Mouse (Mus musculus) intestine, postnatal 0 days (tissue): ENCODE measurements around the gene Gbp2. TPM values are rescaled to one million over a fixed set of nuclear protein-coding genes. Genes with fewer than 3 reads are reported as not detected.
A peak's percentile ranks its signal among the peaks of the same experiment; 100 is the strongest.

Experiments
- ATAC-seq: fragments of 200-750 bp; cut with Nextera tagmentation; 2 replicates; pipeline ENCODE4 v1.8.0; 2017; ENCODE audit warnings: mild to moderate bottlenecking, moderate TSS enrichment, moderate library complexity
- H3K27ac ChIP-seq: fragments of 300-500 bp; sonication (generic); 2 replicates; pipeline ENCODE4 v1.5.1; 2014; ENCODE audit warnings: mild to moderate bottlenecking, low read depth, low read length, moderate library complexity
- H3K27me3 ChIP-seq: fragments of 300-500 bp; sonication (generic); replicated peaks from 2 replicates; pipeline ENCODE4 v1.6.1; 2014; ENCODE audit warnings: low read length, mixed read lengths; ENCODE audit not compliant: control insufficient read depth, insufficient read depth
- H3K36me3 ChIP-seq: fragments of 300-500 bp; sonication (generic); 2 replicates; pipeline ENCODE4 v1.6.1; 2014; ENCODE audit warnings: mild to moderate bottlenecking, moderate library complexity; ENCODE audit not compliant: control insufficient read depth, insufficient read depth
- H3K4me1 ChIP-seq: fragments of 300-500 bp; sonication (generic); replicated peaks from 2 replicates; pipeline ENCODE4 v1.6.1; 2014; ENCODE audit warnings: antibody characterized with exemption, low read length, mixed read lengths; ENCODE audit not compliant: control insufficient read depth, insufficient read depth
- H3K4me2 ChIP-seq: fragments of 300-500 bp; sonication (generic); replicated peaks from 2 replicates; pipeline ENCODE4 v1.6.1; 2014; ENCODE audit warnings: low read depth, mild to moderate bottlenecking, moderate library complexity
- H3K4me3 ChIP-seq: fragments of 300-500 bp; sonication (generic); 2 replicates; pipeline ENCODE4 v1.5.1; 2014; ENCODE audit warnings: low read depth, low read length
- H3K9ac ChIP-seq: fragments of 300-500 bp; sonication (generic); 2 replicates; pipeline ENCODE4 v1.6.1; 2014; ENCODE audit warnings: mild to moderate bottlenecking, low read depth, low read length
- H3K9me3 ChIP-seq: fragments of 300-500 bp; sonication (generic); 2 replicates; pipeline ENCODE4 v1.6.1; 2016; ENCODE audit warnings: mixed run types; ENCODE audit not compliant: control insufficient read depth
- CTCF ChIP-seq: sonication (generic); IDR thresholded peaks from 2 replicates; pipeline ENCODE4 v1.5.1; 2016; ENCODE audit warnings: low read depth, mild to moderate bottlenecking, control low read depth, antibody characterized with exemption, moderate library complexity
- WGBS: fragments of 180-500 bp; shearing (Covaris S2); extraction: QIAGEN DNeasy Blood & Tissue Kit; methylation state at CpG from one replicate; pipeline ENCODE4 v1.1.7; 2014; 5-methylcytosine and 5-hydroxymethylcytosine counted together
- polyA plus RNA-seq: library from polyadenylated mRNA; unstranded; fragments of >200 nt; fragmentation: Nextera tagmentation; extraction: Ambion mirVana; gene quantifications from 2 replicates; pipeline ENCODE4 v1.2.1, GENCODE M21; 2015

Gene Gbp2
- 4.4 and 5.0 TPM in 2 replicates for polyA plus RNA-seq

DNA sequence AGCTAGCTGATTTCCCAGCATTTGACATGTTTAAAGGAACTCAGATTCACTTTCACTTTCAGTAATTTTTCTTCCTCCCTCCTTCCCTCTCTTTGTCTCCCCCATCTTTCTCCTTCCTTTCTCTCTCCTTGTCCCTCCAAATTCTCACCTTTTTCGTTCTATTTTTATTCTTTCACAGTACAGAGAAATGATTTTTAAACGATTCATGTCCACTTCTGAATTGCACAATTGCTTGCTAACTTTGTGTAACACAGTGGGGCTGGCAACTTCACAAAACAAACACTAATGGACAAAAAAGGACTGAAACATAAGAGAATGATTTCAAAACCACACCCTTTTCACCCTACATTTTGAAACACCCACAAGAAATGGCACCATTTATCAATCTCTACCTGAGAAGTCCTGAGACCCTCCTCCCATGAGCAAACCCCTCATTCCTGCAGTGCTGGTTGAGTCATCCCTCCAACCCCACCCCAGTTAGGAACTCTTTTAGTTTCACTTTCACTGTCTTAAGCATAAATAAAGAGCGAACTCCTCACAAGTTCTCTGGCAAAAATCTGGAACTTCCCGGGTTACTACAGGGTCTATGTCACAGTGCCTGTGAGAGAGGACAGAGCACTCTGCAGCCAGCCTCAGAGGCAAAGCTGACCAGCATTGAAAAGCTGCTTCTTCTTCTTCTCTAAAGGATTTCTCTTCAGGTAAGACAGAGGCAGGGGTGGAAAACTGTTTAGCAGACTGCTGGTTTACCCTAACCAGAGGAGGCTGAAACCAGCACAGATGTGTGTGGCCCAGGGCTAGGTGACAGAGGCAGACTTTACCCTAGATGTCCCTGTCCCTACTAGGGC is at the start of gene Gbp2:
Gene Gbp2 (plus strand): TSS at position 492 of the 845 bp plus-strand sequence.
- WGBS = 30% methylated on average over 4 of the region's 4 CpGs
- Histone ChIP-seq H3K4me1 (no peaks in the 10 kb centered on the region), H3K4me2 (peak within 1 kb of the TSS; percentile 63), H3K36me3 (no peaks in the 10 kb centered on the region), H3K4me3 (peak within 1 kb of the TSS; percentile 34), H3K9ac (peak within 1 kb of the TSS; percentile 34; the same call in 1 of the 2 replicates), H3K9me3 (no peaks in the 10 kb centered on the region), H3K27ac (no peak within 1 kb of the TSS; the same call in 1 of the 2 replicates), H3K27me3 (peaks cover 17% of the 10 kb centered on the region; the same call in 1 of the 2 replicates)
- peak; percentile 49; the same call in 1 of the 2 replicates for ATAC-seq
- TF ChIP-seq CTCF = no peak

DNA sequence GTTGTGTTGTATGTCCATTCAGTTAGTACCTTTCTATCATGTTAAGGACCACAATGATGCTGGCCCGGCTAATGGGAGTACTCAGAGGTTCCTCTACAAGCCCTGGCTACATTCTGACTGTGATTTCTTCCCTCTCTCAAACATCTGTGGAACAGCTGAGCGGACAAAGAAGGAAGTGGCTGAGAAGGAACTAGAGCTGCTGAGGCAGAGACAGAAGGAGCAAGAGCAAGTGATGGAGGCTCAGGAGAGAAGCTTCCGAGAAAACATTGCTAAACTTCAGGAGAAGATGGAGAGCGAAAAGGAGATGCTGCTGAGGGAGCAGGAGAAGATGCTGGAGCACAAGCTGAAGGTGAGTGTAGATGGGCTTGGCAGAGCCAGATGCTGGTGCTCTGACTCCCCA is 49.7 kb upstream of the Gbp2 start:
- no peak for ATAC-seq

GRCm38 (mm10) chr3:142577108-142577507 is 43.3 kb upstream of the Gbp2 start:
- Histone ChIP-seq H3K9ac (no peak overlapping the region), H3K27ac (no peak overlapping the region), H3K4me2 (no peak overlapping the region), H3K36me3 (no peaks in the 10 kb centered on the region), H3K27me3 (no peaks in the 10 kb centered on the region), H3K9me3 (no peaks in the 10 kb centered on the region), H3K4me3 (no peak overlapping the region), H3K4me1 (no peaks in the 10 kb centered on the region)
- no peak for ATAC-seq
- TF ChIP-seq CTCF = no peak
- WGBS = 69% methylated on average over 3 of the region's 3 CpGs

More for the DNA sequence above, 49.7 kb upstream of the Gbp2 start:
- 94% methylated on average over 4 of the region's 4 CpGs for WGBS
- H3K4me1 ChIP-seq = no peaks in the 10 kb centered on the region
- no peaks in the 10 kb centered on the region for H3K36me3 ChIP-seq
- H3K4me3 ChIP-seq = no peak overlapping the region
- H3K27me3 ChIP-seq = no peaks in the 10 kb centered on the region
- no peak for TF ChIP-seq CTCF
- no peak overlapping the region for H3K27ac ChIP-seq
- no peak overlapping the region for H3K9ac ChIP-seq
- no peak overlapping the region for H3K4me2 ChIP-seq
- no peaks in the 10 kb centered on the region for H3K9me3 ChIP-seq

- H3K9me3 ChIP-seq = no peaks in the 10 kb centered on the region
- WGBS = 83% methylated on average over 4 of the region's 4 CpGs
- TF ChIP-seq CTCF = no peak
- no peaks in the 10 kb centered on the region for H3K4me1 ChIP-seq
- ATAC-seq = no peak
- no peak overlapping the region for H3K4me3 ChIP-seq
- H3K36me3 ChIP-seq = no peaks in the 10 kb centered on the region
- no peak overlapping the region for H3K27ac ChIP-seq
- H3K4me2 ChIP-seq = no peak overlapping the region
- no peak overlapping the region for H3K9ac ChIP-seq
- no peaks in the 10 kb centered on the region for H3K27me3 ChIP-seq
Observed at GRCm38 (mm10) chr3:142578342-142578741, 42.1 kb upstream of the Gbp2 start.

- WGBS = 91% methylated on average over 4 of the region's 4 CpGs
- no peaks in the 10 kb centered on the region for H3K27me3 ChIP-seq
- H3K9me3 ChIP-seq = no peaks in the 10 kb centered on the region
- no peak overlapping the region for H3K4me2 ChIP-seq
- no peak for ATAC-seq
- no peaks in the 10 kb centered on the region for H3K36me3 ChIP-seq
- no peak overlapping the region for H3K9ac ChIP-seq
- H3K27ac ChIP-seq = no peak overlapping the region
- no peak overlapping the region for H3K4me3 ChIP-seq
- no peak for TF ChIP-seq CTCF
- no peaks in the 10 kb centered on the region for H3K4me1 ChIP-seq
Observed at GRCm38 (mm10) chr3:142583067-142583466, 37.3 kb upstream of the Gbp2 start.

GRCm38 (mm10) chr3:142587386-142587785 is 33.0 kb upstream of the Gbp2 start:
- H3K27ac ChIP-seq = no peak overlapping the region
- no peak overlapping the region for H3K4me2 ChIP-seq
- H3K4me3 ChIP-seq = no peak overlapping the region
- ATAC-seq = no peak
- H3K36me3 ChIP-seq = no peaks in the 10 kb centered on the region
- no peak overlapping the region for H3K9ac ChIP-seq
- H3K27me3 ChIP-seq = no peaks in the 10 kb centered on the region
- TF ChIP-seq CTCF = no peak
- H3K4me1 ChIP-seq = no peaks in the 10 kb centered on the region
- no peaks in the 10 kb centered on the region for H3K9me3 ChIP-seq
